Mouse (Mus musculus) gastrocnemius, adult 8-10 months (tissue): ENCODE measurements at regions not wholly inside any gene's neighbourhood (a gene's known extent, or its start where the extent isn't known, plus 50 kb on each side); places are given as distances from the start of the nearest gene placed in this dataset.

ENCODE experiments used
- DNase-seq, 2 experiments: peaks; one replicate each; pipeline ENCODE4 v3.0.0; 2022; ENCODE audit warnings: low spot score in 2 of 2

DNA sequence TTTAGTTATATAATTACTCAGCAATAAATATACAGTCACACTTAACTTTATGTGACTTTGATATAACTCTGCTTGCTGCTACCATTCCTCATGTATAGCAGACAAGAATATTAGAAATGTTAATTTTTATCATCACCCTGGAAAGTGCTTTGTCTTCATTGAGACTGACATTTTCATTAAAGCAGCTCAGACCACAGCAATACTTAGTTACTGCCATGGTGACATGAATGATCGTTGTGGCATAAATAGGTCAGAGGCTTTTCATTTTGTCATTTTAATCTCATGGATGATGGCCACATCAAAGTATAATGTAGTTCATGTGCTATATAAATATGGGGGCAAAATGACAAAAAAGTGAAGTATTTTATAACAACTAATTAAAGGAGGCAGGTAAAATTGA is 498.1 kb downstream of the Slc22a22 start:
- no peak for DNase-seq

DNA sequence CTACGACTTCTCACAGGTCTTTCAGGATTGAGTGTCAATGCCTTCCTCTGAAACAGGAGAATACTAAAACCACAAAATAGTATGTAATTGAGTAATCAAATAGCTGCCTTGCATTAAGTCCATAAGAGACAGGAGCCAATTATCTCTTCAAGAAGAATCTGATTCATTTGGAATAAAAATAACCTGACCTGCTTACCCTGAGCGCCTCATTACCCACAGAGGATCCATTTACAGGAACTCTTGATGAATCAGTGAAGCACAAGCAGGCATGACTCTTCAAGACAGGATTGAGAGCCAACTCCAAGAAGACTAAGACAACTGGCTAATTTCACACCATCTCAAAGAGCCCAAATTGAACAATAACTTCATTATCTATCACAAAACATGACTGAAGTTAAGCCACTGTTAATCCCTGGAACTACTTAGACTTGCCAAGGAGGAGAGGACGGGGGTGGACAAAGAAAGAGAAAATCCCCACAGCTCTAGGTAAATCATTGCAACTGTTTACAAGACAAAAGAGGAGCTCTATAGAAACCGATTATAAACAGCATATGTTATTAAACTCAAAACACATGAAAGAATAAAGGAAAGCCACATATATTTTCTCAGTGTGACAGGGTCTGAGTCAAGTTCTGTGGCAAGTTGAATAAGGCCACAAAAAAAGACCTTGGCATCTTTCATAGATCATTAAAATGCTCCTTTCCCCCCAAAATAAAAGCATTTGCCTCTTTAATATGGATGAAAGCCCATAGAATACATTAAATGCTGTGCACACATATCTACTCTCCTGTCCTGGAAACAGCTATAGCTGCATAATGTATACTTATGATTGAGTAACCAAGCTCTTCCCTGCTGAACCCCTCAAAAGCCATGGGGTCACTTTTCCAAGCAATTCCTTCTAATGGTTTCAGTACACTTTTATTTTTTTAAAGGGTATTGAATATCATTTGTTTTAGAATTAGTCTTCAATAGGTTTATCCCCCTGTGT is 501.7 kb downstream of the Slc22a22 start:
- DNase-seq: no peak

DNA sequence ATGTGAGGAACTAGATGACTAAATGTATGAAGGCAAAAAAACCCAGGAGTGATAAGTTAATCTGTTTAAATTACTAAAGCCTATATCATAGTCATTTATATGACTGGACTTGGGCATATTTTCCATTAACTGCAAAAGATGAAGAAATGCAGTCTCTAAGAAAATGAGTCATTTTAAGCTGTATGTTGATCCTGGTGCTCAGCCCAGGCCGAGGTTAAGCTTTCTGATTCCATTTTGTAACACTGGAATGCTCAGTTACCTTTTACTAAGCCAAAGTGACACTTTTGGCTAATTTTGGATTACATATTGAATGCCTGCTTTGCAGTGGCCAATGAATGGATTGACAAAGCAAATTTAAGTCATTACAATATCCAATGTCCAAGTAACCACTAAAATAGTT is 507.3 kb downstream of the Slc22a22 start:
- DNase-seq: no peak

DNA sequence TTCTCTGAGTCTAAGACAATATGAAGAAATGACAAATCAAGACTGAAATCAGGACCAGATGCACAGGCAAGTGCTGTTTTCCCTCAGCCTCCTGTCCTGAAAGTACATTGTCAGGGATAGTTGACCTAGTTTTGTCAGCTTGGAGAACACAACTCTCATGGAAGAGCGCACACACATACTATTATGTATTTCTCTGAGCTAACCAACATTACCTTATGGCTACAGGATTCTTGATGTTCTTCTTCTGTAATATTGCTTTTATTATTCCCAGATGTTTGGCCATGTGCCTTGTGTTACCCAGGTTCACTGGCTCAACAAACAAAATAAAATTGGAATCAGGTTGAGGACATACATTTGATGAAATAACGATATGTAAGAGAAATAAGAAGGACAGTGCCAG is 521.1 kb downstream of the Slc22a22 start:
- no peak for DNase-seq

DNA sequence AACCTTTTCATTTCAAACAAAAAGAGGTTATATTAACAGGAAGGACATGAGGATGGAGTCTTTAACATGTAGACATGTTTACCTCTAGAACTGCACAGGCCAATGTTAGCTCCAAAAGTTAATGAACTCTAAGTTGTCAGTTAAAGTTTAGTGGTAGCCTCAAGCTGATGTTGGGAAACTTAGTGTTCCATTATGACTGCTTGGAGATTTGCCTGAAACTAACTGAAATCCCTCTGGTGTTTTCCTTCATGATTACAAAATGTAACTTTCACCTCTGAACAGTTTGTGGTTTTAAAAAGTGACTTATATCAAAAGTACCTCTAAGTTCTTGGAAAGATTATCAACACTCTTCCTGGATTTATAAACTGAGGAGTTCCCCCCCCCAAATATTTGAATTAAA is 525.2 kb downstream of the Slc22a22 start:
- no peak for DNase-seq

DNA sequence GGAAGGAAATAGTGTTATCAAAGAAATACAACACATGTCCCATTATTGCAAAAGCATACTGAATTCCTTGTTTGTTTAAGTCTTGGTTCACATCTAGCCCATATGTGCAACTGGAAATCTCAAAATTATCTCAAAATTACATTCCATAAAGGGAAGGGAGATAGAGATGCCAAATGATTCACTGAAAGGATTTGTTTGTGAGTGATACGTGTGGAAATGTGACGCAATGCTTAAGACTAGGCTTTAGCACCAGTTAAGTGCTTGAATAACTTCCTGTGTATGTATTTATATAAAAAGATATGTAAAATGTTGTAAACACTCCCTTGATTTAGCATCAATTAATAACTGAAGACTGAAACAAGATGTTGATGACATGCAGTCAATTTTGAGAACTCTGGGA is 526.6 kb downstream of the Slc22a22 start:
- DNase-seq: no peak

DNA sequence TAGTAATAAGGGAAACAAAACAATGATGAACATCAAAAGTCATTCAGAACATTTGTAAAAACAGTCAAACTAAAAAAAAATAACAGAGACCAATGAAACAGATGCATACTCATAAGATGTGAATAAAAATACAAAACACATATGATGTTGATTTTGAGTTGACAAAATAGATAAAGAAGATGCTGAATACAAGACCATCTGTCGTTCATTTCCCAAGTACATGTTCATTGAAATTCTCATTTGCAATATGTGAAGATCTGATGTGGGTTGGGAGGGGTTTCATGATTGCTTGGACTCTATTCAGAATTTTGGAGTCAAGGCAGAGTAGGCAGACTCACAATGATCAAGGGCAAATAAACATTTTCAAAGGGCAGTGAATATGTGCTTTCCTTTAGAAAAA is 536.5 kb downstream of the Slc22a22 start:
- DNase-seq: no peak

DNA sequence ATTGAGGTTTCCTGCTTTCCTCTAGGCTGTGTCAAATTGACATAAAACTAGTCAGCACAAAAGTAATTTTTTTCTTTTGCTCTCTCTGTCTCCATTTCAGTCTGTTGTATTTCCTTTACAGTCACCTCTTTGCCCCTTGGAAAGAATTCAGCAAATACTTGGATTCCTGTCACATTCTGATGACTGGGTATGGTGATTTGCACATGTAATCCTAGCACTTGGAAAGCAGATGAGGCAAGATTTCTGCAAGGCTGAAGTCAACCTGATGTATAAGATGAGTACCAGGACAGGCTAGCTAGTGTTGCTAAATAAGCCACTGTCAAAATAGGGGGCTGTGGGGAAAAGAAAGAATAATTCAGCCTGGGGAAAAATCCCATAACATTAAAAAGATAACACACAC is 580.9 kb downstream of the Slc22a22 start:
- no peak for DNase-seq

DNA sequence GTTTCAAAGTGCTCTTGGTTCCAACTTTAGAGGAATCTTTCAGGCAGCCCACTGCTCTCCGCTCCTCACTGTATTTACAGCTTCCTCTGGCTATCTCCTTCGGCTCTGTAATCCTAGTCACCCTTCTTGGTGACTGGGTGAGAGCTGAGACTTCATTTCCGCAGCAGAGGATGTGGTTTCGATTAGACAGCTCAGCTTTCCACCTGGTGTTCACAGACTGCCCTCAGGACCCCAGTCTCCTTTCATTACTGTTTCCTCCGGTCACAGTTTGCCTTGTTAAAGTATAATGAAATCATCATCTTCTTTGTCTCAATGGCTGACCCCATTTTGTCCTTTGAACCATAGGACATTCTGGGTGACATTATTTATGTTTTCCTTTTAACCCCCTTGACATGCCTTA is 595.9 kb downstream of the Slc22a22 start:
- no peak for DNase-seq

DNA sequence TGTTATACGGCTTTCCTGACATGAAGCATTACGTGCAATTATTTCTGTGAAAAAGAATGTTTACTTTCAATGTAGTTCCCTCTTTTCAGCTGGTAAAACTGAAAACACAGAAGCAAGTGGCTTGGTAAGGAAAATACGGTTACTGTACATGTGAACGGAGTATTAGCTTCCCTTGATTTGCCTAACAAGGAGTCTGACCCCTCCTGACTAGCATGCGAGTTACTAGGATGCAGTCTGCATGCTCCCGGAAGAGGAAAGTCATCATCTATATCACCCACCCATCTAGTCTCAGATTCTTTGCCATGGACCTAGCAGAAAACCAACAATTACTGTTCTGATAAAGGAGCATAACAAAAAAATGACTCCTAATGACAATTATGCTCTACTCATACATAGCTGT is 611.5 kb downstream of the Slc22a22 start:
- DNase-seq: no peak

DNA sequence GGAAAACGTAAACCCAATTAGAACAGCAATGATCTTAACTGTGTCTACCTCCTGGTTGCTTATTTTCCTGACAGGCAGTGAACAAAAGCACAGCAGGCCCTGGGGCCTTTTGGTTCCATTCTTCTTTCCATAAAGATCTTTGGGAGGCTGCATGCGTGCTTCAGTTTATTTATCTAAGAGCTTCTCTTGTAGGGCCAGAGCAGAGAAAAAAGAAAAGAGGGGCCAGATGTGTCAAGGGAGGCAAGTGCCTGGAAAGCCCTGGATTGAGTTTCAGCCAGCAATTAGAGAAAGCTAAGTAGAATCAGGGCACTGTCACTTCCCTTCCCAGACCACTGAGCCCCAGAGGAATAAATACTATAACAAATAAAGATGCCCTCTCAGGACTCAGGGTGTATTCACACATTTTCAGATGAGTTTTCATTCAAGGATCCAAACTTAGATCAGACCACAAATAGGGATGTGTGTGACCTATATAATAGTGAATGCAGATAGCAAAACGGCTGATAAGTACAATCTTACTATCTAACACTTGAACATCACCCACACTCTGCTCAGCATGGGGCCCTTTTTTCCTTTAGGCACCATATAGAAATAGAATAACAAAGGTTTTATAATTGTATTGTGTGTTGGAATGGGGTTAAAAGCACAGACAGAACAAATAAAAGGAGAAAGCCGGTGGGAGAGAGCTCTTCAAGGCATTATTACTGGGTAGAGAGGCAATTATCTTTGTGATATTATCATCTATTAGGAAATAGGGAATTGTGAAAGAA is 612.2 kb downstream of the Slc22a22 start:
- no peak for DNase-seq

DNA sequence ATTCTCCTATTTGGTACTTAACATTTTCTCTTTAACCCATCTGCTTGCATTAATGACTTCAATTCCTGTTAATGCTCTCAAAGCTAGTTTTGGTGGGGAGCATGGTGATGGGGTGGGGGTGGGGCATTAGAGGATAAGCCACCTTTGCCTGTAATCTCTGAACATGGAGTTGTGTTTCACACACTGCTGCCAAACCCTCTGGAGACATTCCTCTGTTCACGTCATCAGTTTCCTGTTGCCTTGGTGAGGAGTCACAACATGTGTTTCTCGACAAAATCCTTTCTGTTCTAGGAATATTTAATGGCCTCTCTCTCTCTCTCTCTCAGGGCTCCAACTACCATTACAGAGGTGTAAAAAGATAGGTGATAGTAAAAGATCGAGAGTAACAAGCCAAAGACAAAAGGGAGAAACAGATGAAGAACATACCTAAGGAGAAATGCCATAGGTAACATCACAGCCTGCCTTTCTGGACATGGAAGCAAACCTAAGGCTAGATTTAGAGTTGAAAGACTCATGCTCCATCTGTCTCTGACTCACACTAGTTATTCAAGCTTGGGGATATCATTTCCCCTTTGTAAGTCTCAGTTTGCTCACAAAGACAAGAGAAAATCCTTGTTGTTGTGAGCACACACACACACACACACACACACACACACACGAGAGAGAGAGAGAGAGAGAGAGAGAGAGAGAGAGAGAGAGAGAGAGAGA is 618.6 kb downstream of the Slc22a22 start:
- no peak for DNase-seq

DNA sequence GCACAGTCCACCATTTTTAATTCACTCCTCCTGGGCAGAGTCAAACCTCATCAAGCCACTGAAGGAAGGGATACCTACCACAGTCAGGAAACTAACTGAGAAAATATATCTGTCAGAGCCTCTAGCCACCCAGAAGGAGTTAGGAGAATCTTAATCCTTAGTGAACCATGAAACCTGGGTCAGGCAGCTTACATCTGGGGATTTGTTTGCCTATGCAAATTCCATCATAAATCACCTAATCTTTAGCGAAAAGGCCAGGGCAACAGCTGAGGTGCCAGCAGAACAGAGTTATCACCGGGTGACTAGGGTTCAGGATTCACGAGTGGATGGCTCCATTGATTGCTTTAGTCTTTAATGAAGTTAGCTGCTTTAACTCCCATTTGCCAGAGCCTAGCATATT is 619.3 kb downstream of the Slc22a22 start:
- no peak for DNase-seq

DNA sequence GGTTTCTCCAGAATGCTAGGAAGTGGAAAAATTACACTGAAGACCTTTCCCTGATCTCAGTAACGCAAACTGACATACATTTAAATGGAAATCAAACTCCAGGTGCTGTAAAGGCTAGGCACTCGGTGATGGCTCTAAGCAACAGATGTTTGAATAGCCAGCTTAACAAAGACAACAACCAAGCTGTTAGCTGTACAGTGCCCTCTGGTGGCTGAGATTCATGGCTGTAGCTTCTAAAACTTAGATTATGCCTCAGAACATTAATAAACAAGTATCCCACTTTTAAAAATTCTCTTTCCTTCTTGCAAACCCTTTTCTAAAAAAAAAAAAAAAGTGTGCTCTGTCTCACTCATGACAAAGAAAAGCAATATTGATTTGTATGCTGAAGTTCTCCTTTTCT is 621.4 kb downstream of the Slc22a22 start:
- peak; percentile 15 to 21 for DNase-seq

DNA sequence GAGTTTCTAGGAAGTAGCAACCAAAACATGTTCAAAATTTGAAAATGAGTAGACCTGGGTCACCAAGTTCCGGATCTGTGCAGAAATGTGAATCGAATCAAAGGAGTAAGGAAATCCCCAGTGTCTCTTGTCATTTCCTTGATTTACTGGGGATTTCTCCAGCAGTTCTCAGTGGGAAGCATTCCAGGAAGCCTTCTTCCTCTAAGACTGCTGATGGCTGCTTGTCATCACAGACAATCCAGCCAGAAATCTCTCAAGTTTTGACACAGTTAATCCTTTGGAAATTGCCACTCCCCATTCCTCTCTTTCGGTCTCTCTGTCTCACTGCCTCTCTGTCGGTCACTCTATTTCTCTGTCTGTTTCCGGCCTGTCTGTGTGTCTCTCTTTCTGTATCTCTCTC is 624.3 kb downstream of the Slc22a22 start:
- no peak for DNase-seq

DNA sequence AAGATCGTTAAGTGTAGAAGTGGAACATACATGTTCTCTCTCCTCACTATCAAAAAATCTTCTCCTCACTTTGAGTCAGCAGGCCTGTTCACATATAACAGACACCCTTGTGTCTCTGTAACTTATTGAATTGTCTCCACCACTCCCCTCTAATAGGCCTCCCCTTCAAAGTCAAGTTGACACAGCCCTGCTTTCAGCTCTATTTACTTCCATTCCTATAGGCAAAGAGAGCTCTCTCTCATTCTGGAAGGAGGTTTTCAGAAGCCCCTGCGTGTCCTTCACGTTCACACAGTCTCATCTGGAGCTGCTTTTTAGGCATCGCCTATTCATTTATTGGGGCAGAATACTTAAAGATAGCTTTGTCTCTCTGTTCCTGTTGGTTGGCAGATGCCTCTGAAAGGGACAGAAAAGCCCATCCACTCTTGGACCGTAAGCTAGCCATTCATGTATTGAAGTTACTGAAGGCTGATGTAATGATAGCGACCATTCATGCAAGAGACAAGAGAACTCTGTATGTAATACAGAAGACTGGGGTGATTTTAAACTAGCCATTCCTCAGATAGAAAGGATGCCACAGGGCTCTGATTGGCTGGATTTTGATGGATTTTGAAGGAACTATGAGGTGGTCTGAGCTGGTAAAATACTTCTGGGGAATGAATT is 629.8 kb downstream of the Slc22a22 start:
- DNase-seq: no peak

DNA sequence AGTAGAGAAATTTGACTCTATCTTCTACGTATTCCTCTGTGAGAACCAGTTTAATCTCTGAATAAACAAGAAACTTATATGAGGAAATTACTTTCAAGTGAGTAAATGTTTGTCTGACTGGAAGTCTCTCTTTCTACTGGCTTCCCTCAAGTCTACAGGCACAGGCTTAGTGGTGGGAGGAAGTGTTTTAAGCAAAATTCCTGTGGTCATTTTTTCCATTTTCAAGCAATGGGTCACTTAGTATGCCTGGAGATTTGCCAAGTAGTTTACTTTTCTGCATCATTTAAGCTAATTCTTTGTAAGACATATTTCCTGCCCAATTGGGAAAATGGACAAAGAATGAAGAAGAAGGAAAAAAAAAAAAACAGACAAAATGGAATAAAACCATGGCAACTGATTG is 632.9 kb downstream of the Slc22a22 start:
- no peak for DNase-seq

DNA sequence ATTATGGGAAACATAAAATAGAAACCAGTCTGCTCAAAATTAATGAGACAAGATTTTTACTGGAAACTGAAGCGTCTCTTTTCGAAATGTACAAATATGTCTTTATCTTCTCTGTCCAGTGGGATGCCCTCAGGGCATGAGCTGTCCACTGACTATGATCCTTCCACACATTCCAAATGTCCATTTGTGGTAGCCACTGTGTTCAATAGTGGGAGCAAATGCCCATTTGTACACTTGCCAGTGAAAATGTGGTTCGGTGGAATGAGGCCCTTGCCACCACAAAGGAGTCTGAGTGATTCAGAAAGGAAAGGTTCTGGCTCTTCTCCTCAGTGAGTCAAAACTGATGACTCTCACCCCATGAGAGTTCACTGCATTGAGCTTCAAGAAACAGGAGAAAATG is 635.9 kb downstream of the Slc22a22 start:
- no peak for DNase-seq

DNA sequence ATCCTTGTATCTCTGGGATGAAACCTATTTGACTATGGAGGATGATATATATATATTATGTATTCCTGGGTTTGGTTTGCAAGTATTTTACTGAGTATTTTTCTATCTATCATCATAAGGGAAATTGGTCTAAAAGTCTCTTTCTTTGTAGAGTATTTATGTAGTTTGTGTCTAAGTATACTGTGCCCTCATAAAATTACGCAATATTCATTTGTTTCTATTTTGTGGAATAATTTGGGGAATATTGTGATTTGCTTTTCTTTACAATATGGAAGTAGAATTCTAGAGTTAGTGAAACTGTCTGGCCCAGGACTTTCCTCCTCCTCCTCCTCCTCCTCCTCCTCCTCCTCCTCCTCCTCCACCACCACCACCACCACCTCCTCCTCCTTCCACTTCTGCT is 640.1 kb downstream of the Slc22a22 start:
- DNase-seq: no peak

DNA sequence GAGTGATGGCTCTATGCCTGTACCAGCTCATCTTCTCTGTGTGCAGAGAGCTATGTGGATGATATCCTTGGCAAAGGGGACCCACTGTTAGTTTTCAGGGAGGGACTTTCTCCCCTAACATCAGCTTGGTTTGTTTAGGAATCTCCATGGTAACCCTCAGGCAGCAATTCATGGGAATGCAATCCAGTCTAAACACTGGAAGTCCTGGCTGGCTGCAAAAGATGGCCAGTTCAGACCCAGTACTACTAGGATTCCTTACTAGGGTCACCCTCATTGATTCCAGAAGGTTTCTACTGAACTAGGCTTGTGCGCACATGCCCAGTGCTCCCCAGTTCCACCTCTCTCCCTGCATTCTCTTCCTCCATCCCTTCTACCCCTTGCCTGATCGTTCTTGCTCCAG is 642.8 kb downstream of the Slc22a22 start:
- DNase-seq: no peak

DNA sequence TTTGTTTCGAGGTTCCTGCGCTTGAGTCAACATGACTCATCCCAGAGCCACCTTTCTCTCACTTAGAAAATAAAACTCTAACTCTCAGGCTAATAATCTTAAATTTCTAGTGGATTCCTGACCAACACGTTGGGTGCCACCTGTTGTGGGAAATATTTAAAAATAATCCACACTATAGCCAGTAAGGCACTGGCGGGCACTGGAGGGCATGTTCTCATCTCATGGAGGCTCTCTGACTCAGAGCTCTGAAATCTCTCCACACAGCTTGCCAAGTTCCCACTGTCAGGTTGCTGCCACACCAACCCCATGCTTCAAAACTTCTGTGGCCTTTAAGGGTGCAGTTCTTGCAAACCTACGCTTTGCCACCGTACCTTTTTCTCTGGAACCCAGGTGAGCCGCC is 644.8 kb downstream of the Slc22a22 start:
- DNase-seq: no peak
